Mouse (Mus musculus) ovary, postnatal 14 days (tissue): Measurements from ENCODE around the gene Slc16a7.

ENCODE experiments used
- DNase-seq: peaks from one replicate; pipeline ENCODE4 v3.0.0; 2022; ENCODE audit warnings: low spot score

Gene Slc16a7

DNA sequence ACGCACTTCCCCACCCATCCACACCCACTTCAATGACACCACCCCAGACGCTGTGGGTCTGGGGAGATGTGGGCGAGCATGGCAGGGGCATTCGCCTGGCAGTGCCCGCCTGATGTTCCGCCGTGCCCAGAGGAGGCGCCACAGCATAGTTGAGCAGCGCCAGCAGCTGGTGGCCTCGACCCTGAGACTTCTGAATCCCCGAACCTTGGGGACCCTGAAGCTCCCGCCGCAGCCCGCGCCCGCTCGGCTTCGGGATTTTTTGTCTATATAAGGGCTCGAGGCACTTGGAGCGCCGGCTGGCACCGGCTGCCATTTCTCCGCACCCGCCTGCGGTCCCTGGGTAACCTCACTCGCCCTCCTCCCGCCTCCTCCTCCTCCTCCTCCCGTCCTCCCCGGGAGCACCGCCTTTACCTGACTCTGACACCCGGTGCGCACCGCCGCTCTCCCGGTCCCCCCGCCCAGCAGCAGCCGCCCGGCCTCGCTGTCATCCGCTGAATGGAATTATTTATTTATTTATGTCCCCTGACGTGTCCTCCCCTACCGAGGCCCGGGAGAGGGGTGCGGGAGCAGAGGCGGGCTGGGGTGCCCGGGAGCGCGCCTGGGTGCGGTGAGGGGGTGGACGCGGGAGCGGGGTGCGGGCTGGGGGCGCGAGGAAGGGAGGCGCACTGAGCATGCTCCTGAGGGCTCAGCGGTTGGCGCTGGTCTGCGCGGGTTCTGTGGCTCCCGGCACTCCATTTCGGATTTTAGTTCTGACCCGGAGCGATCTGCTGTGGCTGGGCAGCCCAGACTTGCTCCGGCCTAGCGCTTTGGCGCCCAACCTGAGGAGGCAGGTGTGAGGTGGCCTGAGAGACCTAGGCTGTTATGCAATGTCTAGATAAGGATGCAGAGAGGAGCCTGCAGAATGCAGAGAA is at the start of gene Slc16a7:
Gene Slc16a7 (minus strand): TSS at position 590 of the 911 bp plus-strand sequence.
- DNase-seq = peak; percentile 46

DNA sequence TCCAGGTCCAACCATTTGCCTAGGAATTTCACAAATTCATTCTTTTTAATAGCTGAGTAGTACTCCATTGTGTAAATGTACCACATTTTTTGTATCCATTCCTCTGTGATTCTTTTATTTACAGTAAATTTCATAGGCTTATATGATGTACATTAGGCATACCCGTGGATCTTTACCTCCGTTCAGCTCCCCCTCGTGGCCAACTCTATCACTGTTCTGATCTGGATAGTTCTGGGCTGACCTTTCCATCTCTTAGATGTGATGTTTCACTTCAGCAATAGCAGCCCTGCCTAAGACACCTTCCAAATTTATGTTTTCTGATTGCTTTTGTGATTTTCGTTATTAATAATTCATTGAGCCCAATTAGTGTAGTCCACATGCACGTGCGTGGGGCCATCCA is 29.5 kb upstream of the Slc16a7 start:
- DNase-seq = no peak

DNA sequence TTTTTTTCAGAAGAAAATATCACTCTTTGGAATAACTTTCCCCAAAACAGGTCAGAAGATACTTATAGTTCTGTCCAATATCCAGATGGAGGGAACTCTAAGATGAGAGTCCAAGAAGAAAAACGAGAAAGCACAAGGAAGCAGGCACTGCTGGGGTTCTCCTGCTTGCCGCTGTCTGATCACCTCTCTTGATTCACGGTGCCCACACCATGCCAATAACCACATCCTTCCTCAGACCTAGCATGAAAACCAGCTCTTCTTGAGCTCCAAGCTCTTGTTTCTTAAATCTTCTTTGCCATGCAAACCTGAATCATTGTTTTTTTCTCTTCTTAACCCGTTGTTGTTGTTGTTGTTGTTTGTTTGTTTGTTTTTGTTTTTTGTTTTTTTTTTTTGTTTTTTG is 10.5 kb upstream of the Slc16a7 start:
- no peak for DNase-seq

DNA sequence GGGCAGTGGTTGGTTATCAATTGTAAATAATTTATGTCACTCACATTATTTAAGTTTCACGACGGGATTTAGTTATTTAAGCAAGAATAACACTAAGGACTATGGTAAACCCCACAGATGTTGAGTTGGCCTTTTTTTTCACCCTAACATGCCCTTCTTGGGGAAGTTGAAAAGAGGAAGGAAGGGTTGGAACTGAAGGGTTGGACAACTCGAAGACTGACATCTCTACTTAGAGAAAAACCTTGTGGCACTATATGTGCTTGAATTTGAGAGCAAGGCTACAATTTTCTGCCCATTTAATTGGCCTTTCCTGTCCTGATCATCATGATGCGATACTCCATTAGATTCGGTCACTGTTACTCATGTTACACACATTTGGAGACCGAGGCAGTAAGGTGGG is 746 bp upstream of the Slc16a7 start:
- DNase-seq = no peak

- no peak for DNase-seq
Measured at GRCm38 (mm10) chr10:125388481-125388875, 787 bp downstream of the Slc16a7 start.

DNA sequence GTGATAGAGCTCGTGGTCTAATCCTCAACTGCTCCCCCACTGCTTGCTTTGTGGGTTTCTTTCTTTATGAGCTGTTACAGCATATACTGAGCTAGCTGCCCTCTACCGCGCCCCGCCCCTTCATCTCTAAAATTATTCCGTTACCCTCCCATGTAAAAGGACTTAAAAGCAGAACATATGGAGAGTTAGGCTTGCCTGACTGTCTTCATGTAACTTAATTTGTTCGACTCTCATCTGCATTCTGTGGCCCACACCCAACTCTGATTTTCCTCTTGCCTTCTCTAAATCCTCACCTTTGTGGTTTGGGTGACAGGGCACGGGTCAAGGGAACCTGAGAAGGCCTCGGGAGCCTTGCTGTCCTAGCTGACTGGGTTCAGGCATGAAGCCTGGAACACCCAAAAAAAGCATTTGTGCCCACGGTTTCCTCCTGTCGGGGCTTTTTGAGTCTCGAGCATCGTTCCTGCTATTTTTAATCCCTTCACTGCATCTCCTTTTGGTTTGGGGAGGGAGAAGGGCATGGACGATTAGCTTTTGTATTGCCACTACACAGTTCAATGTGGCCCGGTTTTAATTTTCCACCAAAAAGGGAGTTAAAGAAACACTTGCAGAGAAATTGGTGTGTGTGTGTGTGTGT is 1.4 kb downstream of the Slc16a7 start:
- DNase-seq = no peak

DNA sequence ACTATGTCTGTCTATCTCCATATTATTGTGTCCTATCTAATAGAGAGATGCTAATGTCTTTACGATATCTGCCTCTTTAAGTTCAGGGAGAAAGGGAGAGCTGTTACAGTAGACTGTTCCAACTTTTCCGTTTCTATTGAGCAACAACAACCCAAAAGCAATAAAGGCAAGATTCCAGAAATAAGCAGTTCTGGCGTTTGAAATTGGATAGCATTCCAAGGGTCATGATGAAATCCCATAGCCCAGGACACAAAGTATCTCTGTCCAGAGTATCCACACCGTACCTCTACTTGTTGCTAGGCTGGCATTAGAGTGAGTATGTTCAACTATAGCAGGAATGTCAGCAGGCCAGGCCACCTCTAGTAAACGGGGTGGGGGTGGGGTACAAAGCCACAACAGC is 13.7 kb downstream of the Slc16a7 start:
- no peak for DNase-seq

DNA sequence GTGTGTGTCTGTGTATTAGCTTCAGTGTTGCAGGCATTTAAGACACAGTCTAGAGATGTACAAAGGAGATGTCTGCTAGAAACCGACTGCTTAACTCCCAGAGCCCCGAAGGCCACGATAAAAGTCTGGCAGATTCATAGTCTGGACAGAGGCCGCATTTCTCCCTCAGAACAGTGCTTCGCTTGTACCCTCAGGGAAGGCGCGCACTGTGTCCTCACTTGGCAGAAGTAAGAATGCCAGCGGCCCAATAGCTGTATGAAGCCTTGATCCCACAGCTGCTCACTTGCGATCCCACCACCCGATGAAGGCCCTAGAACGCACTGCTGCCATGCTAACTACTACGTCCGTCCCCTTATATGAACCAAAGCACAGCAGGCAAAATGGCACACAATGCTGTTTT is 16.6 kb downstream of the Slc16a7 start:
- no peak for DNase-seq

DNA sequence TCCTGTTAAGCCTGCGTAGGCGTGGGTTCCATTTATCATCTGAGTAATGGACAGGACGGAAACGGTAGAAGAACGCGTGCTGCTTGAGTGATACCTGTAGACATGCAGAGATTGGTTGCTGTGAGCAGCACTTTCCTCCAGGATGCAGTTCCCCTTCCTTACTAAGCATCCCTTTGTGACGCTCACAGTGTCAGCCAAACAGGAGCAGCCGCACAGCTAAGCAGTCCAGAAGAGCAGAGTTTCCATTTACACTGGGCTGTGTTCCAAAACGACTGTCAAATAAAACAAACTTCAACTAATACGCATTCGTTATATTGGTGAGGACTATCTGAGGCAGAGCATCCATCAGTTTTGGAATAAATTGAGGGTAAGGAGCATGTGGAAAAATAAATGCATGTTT is 17.8 kb downstream of the Slc16a7 start:
- DNase-seq = no peak

- DNase-seq = no peak
Measured at GRCm38 (mm10) chr10:125370037-125370610, 19.1 kb downstream of the Slc16a7 start.

DNA sequence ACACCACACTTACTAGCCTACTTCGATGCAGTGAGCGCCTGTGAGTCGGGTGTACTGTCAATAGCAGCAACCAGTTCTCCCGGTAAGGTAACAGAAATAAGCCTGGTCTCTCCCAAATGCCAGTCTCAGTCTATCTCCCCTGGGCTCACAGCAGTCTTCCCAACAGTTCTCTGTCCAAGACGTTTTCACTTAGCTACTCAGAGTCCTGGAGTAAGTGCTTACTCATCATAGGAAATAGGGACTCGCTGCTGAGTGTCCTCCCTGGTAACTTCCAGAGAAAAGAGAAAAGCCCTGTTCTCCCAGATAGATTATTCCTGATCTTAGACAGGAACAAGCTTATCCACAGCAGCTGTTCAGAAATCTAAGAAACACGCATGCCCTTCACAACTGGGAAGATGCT is 30.8 kb downstream of the Slc16a7 start:
- no peak for DNase-seq

DNA sequence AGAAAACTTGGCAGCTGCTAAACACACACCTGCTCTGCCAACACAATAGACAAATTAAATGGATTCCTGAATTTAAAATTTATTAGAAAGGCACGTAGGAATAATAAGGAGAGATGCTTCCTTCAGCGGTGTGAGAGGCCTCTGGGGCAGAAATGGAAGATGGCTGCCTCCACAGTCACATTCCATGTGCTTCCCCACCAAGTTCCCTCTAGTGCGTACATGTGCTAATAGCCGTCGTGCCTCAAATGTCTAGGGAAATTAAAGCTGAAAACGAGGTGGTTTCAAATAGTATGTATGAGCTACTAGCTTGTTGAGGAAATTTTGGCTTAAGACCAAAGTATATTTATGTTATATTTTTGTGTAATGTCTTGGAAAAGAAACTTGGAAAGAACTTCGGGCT is 36.5 kb downstream of the Slc16a7 start:
- DNase-seq = no peak

DNA sequence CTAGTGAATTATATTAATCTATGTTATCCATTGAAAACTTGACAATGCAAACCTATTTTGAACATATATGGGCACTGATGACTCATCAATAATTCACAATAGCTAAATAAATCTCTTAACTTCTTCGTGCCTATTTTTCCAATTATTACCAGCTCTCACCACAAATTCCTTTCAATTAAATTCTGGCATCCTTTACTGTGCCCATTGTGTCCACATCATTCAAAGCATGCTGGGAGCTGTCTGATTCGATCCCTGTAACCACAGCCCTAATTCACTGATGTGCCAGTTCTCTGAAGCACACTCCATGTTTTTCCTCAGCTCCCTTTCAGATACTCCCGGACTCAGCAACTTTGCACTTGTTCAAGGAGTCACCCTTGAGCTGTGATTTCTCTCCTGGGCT is 41.1 kb downstream of the Slc16a7 start:
- no peak for DNase-seq

DNA sequence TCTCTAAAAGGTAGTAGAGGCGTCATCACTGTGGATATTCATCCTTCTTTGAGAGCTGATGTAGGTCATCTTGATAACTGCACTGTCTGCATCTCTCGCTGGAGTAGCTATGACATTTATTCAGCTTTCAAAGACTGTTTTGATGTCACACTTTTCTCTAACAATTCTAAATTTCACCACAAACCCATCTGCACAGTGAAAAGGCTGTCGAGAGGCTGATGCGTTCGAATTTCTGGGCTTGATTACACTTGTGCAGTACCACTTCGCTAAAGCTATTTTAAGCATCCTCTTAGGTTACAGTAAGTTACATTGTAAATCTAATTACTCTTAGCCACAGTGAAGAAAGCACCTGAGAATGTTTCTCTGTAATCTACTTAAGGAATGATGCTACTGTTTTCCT is 42.1 kb downstream of the Slc16a7 start:
- no peak for DNase-seq

DNA sequence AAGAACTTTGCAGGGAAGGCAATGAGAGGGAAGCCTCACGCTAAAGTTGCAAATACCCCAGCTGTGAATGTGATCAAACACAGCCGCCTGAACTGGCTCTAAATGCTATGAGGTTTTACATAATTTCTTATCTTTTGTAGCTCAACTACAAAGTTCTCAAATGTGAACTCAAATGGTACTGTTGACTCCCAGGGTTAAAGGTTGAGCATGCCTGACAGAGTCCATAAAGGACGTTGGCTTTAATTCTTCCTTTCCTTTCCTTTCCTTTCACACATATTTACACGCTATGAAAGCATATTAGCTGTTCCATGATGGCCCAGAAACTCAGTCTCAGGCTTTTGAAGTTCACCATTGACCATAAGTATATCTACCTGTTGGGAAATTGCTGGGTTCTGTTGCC is 42.9 kb downstream of the Slc16a7 start:
- no peak for DNase-seq

GRCm38 (mm10) chr10:125345583-125345982 is 43.7 kb downstream of the Slc16a7 start:
- DNase-seq = no peak

- no peak for DNase-seq
Measured at GRCm38 (mm10) chr10:125342204-125342603, 47.1 kb downstream of the Slc16a7 start.

GRCm38 (mm10) chr10:125333799-125334198 is 55.5 kb downstream of the Slc16a7 start:
- DNase-seq = no peak

DNA sequence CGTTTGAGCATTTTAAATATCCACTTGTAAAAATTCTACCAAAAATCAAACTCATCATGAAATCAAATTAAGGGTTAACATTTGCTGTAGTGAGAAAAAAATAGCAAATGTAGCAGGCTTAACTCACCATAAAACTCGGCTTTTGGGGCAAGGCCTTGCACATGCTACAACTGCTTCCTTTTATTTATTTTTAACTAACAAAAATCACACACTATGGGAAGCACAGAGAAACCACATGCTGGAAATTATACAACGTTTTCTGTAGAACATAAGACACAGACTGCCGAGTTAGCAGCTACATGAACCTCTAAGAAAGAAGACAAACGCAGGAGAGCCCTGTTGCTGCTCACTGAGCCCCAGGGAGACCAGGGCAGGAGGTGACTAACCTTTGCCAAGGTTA is 57.9 kb downstream of the Slc16a7 start:
- DNase-seq = no peak

DNA sequence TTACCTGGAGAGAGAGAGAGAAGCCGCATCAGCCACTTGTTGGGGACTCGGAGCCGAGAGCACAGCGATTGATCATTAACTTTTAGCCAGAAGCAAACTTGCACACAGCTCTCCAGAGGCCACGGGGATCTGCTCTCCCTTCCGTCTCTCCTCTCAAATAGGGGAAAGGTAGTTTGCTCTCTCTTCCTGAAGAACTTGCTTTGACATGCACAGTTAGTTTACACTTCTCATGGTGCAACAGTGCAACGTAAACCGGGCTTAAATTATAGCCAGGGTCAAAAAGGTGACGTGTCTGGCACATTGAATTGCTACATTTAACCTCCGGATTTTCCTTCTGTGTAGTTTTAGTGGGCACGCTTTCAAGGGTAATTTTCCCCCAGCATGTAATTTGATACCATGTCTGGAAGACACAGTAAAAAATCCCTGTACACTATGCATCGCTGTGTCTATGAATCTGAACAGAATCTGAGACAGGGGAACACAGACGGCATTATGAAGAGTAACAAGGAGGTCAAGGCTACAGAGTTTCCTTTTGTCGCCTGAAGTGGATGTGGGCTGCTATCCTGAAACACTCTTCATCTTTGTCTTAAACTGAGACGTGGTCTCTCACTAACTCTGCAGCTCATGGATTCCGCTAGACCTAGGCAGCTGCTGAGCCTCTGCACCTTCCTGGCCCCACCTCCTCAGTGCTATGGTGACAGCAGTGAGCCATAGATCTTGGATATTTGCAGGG is 60.8 kb downstream of the Slc16a7 start:
- DNase-seq = peak; percentile 2

- DNase-seq = no peak
Measured at GRCm38 (mm10) chr10:125324871-125325565, 64.2 kb downstream of the Slc16a7 start.
